Mouse (Mus musculus) testis, adult 2 months (tissue): Measurements from ENCODE around the gene Myh11.

Experiments used
- CTCF ChIP-seq: fragments of 200-500 bp; IDR thresholded peaks from 2 replicates; pipeline ENCODE4 v1.5.1; 2012; ENCODE audit warnings: low read depth, mild to moderate bottlenecking, inconsistent platforms, low read length, moderate library complexity; ENCODE audit not compliant: control insufficient read depth, insufficient read depth, insufficient replicate concordance
- POLR2A ChIP-seq: fragments of 200-500 bp; IDR thresholded peaks from 2 replicates; pipeline ENCODE4 v1.6.1; 2012; ENCODE audit warnings: low read depth, mild to moderate bottlenecking, inconsistent platforms, low read length, moderate library complexity; ENCODE audit not compliant: control insufficient read depth

- TF ChIP-seq CTCF (no peak), POLR2A (no peak)
Observed at GRCm38 (mm10) chr16:14249913-14250312, 41.3 kb downstream of the Myh11 start.
